Mouse (Mus musculus): ENCODE results near the gene Npy4r.

DNA sequence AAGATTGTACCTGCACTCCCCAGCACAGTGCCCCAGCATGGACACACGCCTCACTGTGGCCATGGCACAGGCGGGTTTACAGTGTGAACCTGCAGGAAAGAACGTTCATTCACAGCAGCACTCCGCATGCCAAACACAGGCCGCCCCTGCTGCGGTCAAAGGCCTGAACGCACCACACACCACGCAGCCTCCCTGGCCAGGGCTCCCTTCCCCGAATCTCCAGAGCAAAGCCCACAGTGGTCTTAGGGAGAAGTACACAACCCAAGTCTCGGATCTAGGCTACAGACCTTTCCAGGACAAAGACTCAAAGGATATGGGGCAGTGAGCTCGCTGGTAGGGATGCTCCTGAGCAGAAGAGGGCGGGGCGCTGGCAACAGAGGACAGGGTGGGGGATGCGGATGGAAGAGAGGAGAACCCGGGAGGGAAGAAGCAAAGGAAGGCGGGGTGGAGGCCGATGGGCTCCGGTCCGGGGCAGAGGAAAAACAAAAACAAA, 48.5 kb upstream of the Npy4r start:
- TF ChIP-seq CTCF (IDR thresholded peaks at IDR 0.05; ENCODE audit: low read depth, low read length) (no peak), GATA2 (IDR thresholded peaks at IDR 0.05; ENCODE audit: borderline replicate concordance, low read depth, low read length) (no peak)
